Mouse (Mus musculus): ENCODE measurements around the gene Slc2a4.
"Not testable (repeated sequence)": the region's sequence is repeated elsewhere in the genome, so short reads cannot be mapped to it uniquely, and the experiment has no call there.

Gene Slc2a4

GRCm38 (mm10) chr11:69938401-69938979, 9.5 kb downstream of the Slc2a4 start:
- DNase-seq = no peak

- DNase-seq = no peak
Measured at GRCm38 (mm10) chr11:69937834-69938233, 10.2 kb downstream of the Slc2a4 start.

GRCm38 (mm10) chr11:69937385-69937784, 10.6 kb downstream of the Slc2a4 start:
- DNase-seq = peak in 1 of 2 experiments; percentile 52

- peak; percentile 51 to 61 for DNase-seq
Measured at GRCm38 (mm10) chr11:69936714-69937347, 11.2 kb downstream of the Slc2a4 start.

GRCm38 (mm10) chr11:69936156-69936555, 11.8 kb downstream of the Slc2a4 start:
- DNase-seq = peak; percentile 70 to 73

GRCm38 (mm10) chr11:69935137-69935879, 12.7 kb downstream of the Slc2a4 start, which contains the start of gene Ybx2:
TSS of gene Ybx2 (plus strand) at chr11:69935796.
- DNase-seq = peak; percentile 99

GRCm38 (mm10) chr11:69934681-69935080, 13.3 kb downstream of the Slc2a4 start:
- no peak for DNase-seq

- peak; percentile 98 to 99 for DNase-seq
Measured at GRCm38 (mm10) chr11:69934169-69934568, 13.8 kb downstream of the Slc2a4 start.

- no peak for DNase-seq
Measured at GRCm38 (mm10) chr11:69933066-69933465, 14.9 kb downstream of the Slc2a4 start.

GRCm38 (mm10) chr11:69932254-69932653, 15.7 kb downstream of the Slc2a4 start:
- DNase-seq = no peak

GRCm38 (mm10) chr11:69931769-69932168, 16.2 kb downstream of the Slc2a4 start:
- no peak for DNase-seq

GRCm38 (mm10) chr11:69930967-69931537, 16.9 kb downstream of the Slc2a4 start:
- no peak for DNase-seq

- not testable (repeated sequence) for DNase-seq
Measured at GRCm38 (mm10) chr11:69930176-69930575, 17.8 kb downstream of the Slc2a4 start.

GRCm38 (mm10) chr11:69929712-69930111, 18.3 kb downstream of the Slc2a4 start:
- DNase-seq = no peak

GRCm38 (mm10) chr11:69927501-69927900, 20.5 kb downstream of the Slc2a4 start:
- DNase-seq = no peak

- DNase-seq = no peak
Measured at GRCm38 (mm10) chr11:69922796-69923195, 25.2 kb downstream of the Slc2a4 start.

GRCm38 (mm10) chr11:69922012-69922756, 25.8 kb downstream of the Slc2a4 start:
- no peak for DNase-seq

- DNase-seq = peak; percentile 100
Measured at GRCm38 (mm10) chr11:69921114-69922011, 26.6 kb downstream of the Slc2a4 start, which contains the start of gene Eif5a. TSS of gene Eif5a (minus strand) at chr11:69921958.

- DNase-seq = peak; percentile 80 to 82
Measured at GRCm38 (mm10) chr11:69920266-69921031, 27.5 kb downstream of the Slc2a4 start.

GRCm38 (mm10) chr11:69919661-69920265, 28.2 kb downstream of the Slc2a4 start:
- peak; percentile 82 for DNase-seq
